Mouse (Mus musculus): Measurements from ENCODE around the gene Bad.
A peak's percentile ranks its signal among the peaks of the same experiment; 100 is the strongest.
"Not testable (repeated sequence)": the region's sequence is repeated elsewhere in the genome, so short reads cannot be mapped to it uniquely, and the experiment has no call there.

Bad gene

GRCm38 (mm10) chr19:6941372-6942248 lies at the start of gene Bad:
Gene Bad (plus strand): TSS chr19:6941861.
- DNase-seq (ENCODE audit: low read depth): peak; percentile 97

DNA sequence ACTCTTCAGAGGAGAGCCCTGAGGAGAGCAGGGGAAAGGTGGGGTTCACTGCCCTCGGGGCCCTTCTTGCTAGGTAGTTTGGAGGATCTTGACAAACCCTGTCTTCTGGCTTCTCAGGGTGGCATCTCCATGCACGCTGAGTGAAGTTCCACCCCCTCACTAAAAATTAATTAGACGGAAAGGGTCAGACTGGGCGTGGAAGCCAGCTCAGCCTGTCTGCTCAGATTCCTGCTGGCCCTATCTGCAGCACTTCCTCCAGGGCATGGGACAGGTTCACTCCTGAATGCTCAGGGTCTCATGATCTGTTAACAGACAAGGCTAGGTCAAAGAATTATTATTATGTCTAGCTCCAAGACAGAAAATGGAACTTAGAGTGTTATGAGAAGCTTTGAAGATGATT lies 49.1 kb upstream of the Bad start:
- DNase-seq (ENCODE audit: low read depth): no peak

GRCm38 (mm10) chr19:6893731-6894451 lies 47.8 kb upstream of the Bad start:
- no peak for DNase-seq (ENCODE audit: low read depth)

DNA sequence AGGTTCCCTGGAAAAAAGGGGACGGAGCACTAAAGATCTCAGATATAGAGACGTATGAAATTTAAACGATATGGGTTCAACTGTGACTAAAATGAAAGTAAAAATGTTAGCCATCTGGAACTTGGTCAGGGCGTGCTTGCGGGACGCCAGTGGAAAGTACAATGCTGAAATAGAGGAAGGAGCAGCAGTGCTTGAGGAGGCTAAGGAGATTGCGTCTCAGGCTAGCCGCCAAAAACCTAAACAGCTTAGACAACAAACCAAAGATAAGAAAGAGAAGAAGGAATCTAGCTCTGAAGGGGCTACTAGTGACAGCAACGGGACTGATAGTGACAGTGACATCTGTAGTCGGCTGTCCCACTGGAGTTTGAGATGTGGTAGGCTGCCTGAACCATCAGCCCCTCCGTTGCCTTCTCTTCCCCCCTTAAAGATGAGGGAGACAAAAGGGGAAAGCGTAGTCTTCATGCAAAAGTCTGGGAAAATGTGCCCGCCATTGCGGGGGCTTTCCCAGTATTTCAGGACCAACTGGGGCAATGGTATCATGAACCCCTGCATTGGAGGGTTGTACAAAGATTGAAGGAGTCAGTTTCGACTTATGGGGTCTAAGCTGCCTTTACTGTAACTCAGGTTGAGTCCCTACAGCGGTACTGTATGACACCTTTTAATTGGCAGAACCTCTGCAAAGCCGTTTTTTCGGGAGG lies 45.9 kb upstream of the Bad start:
- not testable (repeated sequence) for DNase-seq (ENCODE audit: low read depth)

DNA sequence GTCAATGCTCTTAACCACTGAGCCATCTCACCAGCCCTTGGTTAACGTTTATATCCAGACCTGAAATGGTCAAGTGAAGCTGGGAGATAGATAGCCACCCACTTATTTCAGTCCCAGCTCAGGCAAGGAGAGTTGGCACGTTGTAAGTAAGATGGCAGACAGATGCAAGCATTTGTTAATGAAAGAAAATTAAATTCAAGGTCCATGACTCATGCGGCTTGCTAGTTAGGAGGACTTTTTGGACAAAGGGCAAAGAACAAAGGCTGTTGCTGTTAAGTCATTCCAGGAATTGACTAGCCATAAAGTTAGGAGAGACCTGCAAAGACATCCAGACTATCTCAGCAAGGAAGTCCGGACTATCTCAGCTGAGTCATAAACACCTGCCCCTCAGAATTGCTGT lies 42.0 kb upstream of the Bad start:
- DNase-seq (ENCODE audit: low read depth): no peak

DNA sequence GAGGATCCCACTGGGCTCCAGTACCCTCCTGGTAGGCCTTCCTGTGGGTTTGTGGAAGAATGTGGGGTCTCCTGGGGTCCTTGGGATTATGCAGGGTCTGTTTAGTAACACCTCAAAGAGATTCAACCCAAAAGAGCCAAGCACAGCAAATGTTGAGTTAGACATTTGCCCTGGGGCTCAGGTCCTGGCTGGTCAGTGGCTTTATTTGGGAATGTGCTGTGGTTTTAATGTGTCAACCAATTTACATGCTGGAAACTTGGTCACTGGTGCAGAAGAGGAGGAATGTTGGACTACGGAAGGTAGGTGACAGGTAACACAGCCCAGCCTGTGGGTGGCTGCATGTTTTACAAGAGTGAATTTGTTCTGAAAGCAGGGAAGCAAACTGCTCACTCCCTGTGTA lies 38.6 kb upstream of the Bad start:
- no peak for DNase-seq (ENCODE audit: low read depth)

- DNase-seq (ENCODE audit: low read depth): no peak
These were observed 36.8 kb upstream of the Bad start for GRCm38 (mm10) chr19:6904846-6905245.

GRCm38 (mm10) chr19:6905498-6906159 lies 36.0 kb upstream of the Bad start:
- DNase-seq (ENCODE audit: low read depth): no peak

DNA sequence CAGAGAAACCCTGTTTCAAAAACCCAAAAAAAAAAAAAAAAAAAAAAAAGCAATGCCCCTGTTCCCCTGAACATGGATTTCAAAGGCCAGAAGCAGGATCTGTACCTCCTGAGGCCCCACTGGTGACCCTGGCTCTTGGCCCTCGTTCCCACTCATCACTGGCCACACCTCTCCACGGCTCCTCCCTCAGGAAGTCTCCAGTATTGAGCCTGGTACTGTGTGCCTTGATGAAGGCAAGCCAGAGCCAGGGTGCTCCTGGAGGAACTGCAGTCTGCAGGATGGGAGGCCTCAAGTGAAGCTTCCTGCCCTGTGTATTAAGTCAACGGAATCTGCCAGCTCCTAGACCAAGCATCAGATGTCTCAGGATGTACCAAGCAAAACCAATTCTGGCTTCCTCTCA lies 35.5 kb upstream of the Bad start:
- DNase-seq (ENCODE audit: low read depth): no peak

DNA sequence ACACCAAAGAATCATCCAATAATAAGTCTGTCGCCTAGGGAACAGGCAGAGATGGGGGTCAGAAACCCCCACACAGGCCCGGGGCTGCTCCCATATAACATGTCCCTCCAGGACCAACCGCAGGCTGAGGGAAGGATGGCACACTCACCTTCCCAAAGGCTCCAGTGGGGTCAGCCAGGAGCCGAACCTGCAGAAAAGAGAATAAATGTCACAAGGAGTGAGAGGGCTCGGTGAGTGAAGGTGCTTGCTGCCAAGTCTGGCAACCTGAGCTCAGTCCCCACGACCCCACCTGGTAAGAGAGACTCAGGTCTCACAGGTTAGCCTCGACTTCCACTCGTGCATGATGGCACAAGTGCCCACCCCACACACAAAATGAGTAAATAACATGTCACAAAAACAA lies 34.6 kb upstream of the Bad start:
- no peak for DNase-seq (ENCODE audit: low read depth)

DNA sequence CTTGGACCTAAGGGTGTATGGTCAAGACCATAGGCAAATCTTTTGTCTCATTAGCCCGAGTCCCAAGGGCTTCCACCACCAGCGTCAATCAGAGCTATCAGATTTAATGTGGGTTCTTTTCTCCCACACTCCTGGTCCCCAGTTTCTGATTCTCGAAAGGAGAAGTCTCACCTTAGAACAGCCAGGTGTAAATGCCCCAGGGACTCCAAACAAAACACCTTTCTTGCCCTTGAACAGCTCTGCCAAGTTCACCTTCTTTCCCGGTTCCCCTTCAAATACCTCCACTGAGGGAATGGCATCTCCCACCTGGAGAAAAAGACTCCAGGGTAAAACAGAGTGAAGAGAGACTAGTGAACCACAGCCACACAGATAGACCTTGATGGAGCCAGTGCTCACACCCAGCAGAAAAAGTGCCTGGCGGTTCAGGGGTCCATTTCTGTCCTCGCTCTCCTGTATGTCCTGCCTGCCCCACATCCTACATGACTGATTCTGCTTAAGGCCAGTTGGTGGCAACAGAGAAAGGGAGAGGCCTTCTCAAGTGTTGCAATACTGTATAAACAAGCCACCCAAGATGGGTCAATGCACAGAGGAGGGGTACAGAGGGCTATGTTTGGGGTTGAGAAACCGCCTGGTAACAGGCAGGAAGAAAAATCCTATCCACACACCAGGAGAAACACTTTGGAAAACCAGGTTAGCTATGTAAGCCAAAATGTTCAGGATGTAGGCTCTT lies 33.7 kb upstream of the Bad start:
- no peak for DNase-seq (ENCODE audit: low read depth)

- no peak for DNase-seq (ENCODE audit: low read depth)
These were observed 32.6 kb upstream of the Bad start for GRCm38 (mm10) chr19:6909021-6909420.

GRCm38 (mm10) chr19:6909507-6910289 lies 32.0 kb upstream of the Bad start, which contains the start of the genes Trmt112 and Prdx5:
Gene Trmt112 (plus strand): TSS chr19:6909698.
Gene Prdx5 (minus strand): TSS chr19:6910106.
- DNase-seq (ENCODE audit: low read depth): peak; percentile 93

DNA sequence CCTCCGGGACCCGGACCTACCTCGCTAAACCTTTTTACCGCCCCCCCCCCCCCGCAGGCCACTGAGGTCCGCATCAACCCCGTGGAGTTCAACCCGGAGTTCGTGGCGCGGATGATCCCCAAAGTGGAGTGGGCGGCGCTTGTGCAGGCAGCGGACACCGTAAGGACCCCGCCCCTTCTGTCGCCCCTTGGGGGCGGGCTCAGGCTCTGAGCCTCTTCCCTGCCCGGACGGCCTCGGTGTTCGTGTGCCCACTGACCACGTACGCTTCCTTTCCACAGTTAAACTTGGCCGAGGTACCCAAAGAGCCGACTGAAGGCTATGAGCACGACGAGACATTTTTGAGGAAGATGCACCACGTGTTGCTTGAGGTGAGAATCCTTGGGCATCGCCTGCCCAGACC lies 31.4 kb upstream of the Bad start:
- not testable (repeated sequence) for DNase-seq (ENCODE audit: low read depth)

- DNase-seq (ENCODE audit: low read depth): no peak
These were observed 30.3 kb upstream of the Bad start for GRCm38 (mm10) chr19:6911101-6912074.

- DNase-seq (ENCODE audit: low read depth): no peak
These were observed 29.3 kb upstream of the Bad start for GRCm38 (mm10) chr19:6912205-6912970.

DNA sequence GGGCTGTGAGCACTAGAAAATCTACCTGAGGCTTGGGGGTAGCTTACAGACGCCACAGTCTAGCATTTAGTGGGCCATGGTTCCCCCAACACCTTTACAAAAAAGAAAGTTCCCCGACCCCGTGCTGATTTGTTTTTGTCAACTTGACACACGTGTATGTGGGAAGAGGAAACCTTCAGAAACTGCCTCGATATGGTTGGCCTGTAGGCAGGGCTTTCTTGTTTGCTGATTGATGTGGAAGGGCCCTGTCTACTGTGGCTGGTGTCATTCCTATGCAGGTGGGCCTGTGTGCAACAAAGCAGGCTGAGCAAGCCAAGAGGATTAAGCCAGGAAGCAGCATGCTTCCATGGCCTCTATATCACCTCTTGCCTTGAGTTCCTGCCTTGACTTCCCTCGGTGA lies 28.6 kb upstream of the Bad start:
- DNase-seq (ENCODE audit: low read depth): no peak

DNA sequence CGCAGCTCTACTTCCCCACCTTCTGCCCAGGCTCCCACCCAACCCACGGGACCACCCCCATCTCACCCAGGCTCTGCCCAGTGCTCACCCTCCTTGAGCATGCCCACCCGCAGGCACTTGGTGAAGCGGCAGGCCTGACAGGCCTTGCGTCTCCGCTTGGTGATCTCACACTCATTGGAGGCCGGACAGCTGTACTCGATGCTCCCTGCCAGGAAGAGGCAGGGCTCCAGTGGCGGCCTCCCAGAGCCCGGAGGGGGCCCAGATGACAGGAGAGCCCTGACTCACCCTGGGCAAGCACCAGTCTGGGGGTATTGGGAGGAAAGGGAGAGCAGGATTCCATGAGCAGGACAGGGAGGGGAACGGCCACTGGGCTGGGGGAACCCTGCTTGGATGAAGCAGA lies 27.7 kb upstream of the Bad start:
- no peak for DNase-seq (ENCODE audit: low read depth)

DNA sequence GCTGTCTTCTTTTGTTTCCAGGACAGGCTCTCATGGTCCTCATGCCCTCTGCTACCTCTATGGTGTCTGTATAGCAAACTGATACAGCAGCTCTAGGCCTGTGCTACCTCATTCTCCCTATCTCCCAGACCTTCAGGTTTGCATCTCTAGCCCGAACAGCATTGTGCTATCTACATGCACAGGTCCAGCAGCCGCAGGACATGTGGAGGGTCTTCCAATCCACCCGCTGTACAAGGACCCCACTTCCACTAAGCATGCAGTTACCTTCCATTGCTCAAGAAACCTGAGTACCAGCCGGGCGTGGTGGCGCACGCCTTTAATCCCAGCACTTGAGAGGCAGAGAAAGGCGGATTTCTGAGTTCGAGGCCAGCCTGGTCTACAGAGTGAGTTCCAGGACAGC lies 27.1 kb upstream of the Bad start:
- no peak for DNase-seq (ENCODE audit: low read depth)
